Mouse (Mus musculus): Measurements from ENCODE around the gene Gatc. TPM values are rescaled to one million over a fixed set of nuclear protein-coding genes. Genes with fewer than 3 reads are reported as not detected.
"Not testable (repeated sequence)": the region's sequence is repeated elsewhere in the genome, so short reads cannot be mapped to it uniquely, and the experiment has no call there.

The Gatc gene
- polyA plus RNA-seq, 1 experiment, result 45.5 TPM

GRCm38 (mm10) chr5:115316968-115317644, 23.9 kb downstream of the Gatc start:
- H3K4me3 ChIP-seq (ENCODE audit: insufficient read depth, low read depth, low read length), result no peak overlapping the region

GRCm38 (mm10) chr5:115313668-115313943, 27.4 kb downstream of the Gatc start:
- Histone ChIP-seq H3K4me3 (ENCODE audit: insufficient read depth, low read depth, low read length) (no peak overlapping the region), H3K4me1 (ENCODE audit: control insufficient read depth, insufficient read depth, insufficient read length, low read length) (no peaks in the 10 kb centered on the region), H3K27ac (replicated peaks; ENCODE audit: low read depth, low read length) (no peak overlapping the region)

More at GRCm38 (mm10) chr5:115316968-115317644, 23.9 kb downstream of the Gatc start:
- H3K27ac ChIP-seq (replicated peaks; ENCODE audit: low read depth, low read length), result no peak overlapping the region
- H3K4me1 ChIP-seq (ENCODE audit: control insufficient read depth, insufficient read depth, insufficient read length, low read length), result no peaks in the 10 kb centered on the region

DNA sequence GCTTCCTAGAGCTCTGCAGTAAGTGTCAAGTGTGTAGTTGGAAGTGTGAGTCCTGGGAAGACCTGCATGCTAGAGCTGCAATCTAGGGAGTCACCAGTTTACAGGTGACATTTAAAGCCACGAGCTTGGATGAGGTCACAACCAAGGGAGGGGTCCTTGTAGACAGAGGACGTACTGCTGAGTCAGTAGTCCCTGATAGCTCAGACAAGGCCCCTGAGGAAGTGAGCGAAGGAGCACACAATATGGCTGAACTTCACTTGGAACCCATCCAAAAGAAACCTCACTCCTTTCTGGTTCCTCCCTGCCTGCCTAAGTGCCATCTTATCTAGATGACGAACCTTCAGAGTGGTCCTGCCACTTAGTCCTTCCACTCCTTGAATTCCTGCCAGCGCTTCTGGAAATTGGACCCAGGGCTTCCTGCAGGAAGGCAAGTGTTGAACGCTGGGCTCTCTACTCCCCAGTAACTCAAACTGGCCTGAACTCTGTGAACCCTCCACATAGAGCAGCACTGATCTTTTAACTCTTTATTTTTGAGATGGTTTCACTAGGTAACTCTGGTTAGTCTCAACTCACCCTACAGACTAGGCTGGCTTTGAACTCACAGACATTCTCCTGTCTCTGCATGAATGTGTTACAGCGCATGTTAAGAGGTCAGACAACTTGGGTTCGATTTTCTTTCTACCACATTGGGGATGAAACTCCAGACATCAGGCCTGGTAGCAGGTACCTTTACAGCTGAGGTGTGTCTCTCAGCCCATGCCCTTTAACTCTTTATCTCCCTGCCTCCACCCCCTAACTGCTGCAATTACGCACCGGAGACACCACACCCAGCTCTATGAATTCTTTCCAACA, 27.9 kb downstream of the Gatc start:
- Histone ChIP-seq H3K4me3 (ENCODE audit: insufficient read depth, low read depth, low read length) (no peak overlapping the region), H3K4me1 (ENCODE audit: control insufficient read depth, insufficient read depth, insufficient read length, low read length) (no peaks in the 10 kb centered on the region), H3K27ac (replicated peaks; ENCODE audit: low read depth, low read length) (no peak overlapping the region)

DNA sequence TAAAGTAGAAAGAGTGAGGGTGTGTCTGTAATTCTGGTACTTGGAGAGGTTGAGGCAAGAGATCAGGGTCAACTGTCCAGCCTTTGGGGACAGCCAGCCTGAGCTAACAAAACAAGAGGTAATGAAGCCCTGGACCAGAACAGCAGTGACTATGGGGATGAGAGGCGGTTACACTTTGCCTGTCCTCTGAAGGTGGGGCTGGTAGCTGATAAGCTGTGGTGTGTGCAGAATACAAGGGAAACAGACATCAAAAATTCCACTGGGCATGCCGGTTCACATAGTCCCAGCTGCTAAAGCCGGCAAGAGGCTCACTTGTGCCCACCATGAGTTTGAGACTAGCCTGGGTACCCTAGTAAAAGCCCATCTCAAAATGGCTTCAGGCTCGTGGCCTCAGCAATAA, 28.6 kb downstream of the Gatc start:
- Histone ChIP-seq H3K27ac (replicated peaks; ENCODE audit: low read depth, low read length) (no peak overlapping the region), H3K4me3 (ENCODE audit: insufficient read depth, low read depth, low read length) (no peak overlapping the region), H3K4me1 (ENCODE audit: control insufficient read depth, insufficient read depth, insufficient read length, low read length) (no peaks in the 10 kb centered on the region)

DNA sequence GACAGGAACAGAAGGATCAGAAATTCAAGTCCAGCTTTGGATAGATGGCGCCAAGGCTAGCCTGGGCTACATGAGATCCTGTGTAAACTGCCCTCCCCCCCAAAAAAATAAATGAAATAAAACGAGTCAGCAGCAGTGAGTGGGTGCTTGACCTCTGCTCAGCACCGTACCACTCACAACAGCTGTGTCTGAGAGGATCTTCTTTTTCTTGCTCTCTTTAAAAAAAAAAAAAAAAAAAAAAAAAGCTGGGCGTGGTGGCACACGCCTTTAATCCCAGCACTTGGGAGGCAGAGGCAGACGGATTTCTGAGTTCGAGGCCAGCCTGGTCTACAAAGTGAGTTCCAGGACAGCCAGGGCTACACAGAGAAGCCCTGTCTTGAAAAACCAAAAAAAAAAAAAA, 38.8 kb downstream of the Gatc start:
- H3K4me1 ChIP-seq (ENCODE audit: control insufficient read depth, insufficient read depth, insufficient read length, low read length); H3K27ac ChIP-seq (replicated peaks; ENCODE audit: low read depth, low read length); H3K4me3 ChIP-seq (ENCODE audit: insufficient read depth, low read depth, low read length): not testable (repeated sequence)

DNA sequence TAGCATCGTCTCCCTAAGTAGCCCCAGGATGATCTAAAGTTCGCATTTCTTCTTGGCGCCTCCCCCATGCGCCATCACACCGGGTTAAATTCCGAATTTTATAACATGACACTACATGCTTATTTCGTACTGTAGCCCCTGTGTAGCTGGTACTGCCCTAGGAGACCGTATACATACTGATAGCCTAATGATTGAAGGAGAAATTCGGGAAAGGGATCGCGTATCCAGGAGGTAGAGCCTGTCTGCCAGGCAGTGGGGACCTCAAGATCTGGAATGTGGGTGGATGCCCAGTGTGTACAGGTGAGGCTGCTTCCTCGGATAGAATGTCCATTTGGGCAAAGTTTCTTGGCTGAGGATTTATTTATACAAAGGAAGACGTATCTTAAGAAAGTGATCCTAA, 39.4 kb downstream of the Gatc start:
- H3K4me3 ChIP-seq (ENCODE audit: insufficient read depth, low read depth, low read length), result peak overlapping the region; percentile 61
- H3K4me1 ChIP-seq (ENCODE audit: control insufficient read depth, insufficient read depth, insufficient read length, low read length), result peaks cover 2% of the 10 kb centered on the region; the same call in 1 of the 2 replicates
- no peak overlapping the region for H3K27ac ChIP-seq (replicated peaks; ENCODE audit: low read depth, low read length)

- Histone ChIP-seq H3K4me1 (ENCODE audit: control insufficient read depth, insufficient read depth, insufficient read length, low read length) (peaks cover 2% of the 10 kb centered on the region; the same call in 1 of the 2 replicates), H3K27ac (replicated peaks; ENCODE audit: low read depth, low read length) (peak within 1 kb of the TSS; percentile 81), H3K4me3 (ENCODE audit: insufficient read depth, low read depth, low read length) (peak within 1 kb of the TSS; percentile 79)
Observed at GRCm38 (mm10) chr5:115300792-115301614, 40.0 kb downstream of the Gatc start, which contains the start of gene Dynll1. Gene Dynll1 (minus strand): TSS chr5:115300999.

GRCm38 (mm10) chr5:115300035-115300744, 40.8 kb downstream of the Gatc start:
- Histone ChIP-seq H3K4me1 (ENCODE audit: control insufficient read depth, insufficient read depth, insufficient read length, low read length) (peaks cover 2% of the 10 kb centered on the region; the same call in 1 of the 2 replicates), H3K4me3 (ENCODE audit: insufficient read depth, low read depth, low read length) (peak overlapping the region; percentile 79), H3K27ac (replicated peaks; ENCODE audit: low read depth, low read length) (peak overlapping the region; percentile 81)

DNA sequence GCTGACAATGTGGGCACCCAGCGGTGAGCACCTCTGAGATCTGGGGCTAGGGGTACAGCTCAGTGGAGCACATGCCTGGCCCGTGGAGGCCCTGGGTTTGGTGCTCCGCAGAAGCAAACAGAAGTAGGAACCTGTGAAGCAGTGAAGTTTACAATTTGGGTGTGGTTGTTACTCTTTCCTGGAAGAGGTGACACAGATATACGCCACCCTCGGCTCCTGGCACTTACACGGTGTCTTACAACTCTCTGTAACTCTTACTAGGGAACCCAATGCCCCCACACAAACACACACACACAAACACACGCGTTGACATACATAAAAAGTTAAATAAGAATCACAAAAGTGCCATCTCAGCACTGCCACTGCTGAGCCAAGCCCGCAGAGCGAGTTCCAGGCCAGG, 44.6 kb downstream of the Gatc start:
- H3K4me3 ChIP-seq (ENCODE audit: insufficient read depth, low read depth, low read length), result no peak overlapping the region
- no peak overlapping the region for H3K27ac ChIP-seq (replicated peaks; ENCODE audit: low read depth, low read length)
- peaks cover 2% of the 10 kb centered on the region; the same call in 1 of the 2 replicates for H3K4me1 ChIP-seq (ENCODE audit: control insufficient read depth, insufficient read depth, insufficient read length, low read length)

GRCm38 (mm10) chr5:115294173-115294572, 46.8 kb downstream of the Gatc start:
- Histone ChIP-seq H3K27ac (replicated peaks; ENCODE audit: low read depth, low read length) (no peak overlapping the region), H3K4me1 (ENCODE audit: control insufficient read depth, insufficient read depth, insufficient read length, low read length) (peaks cover 2% of the 10 kb centered on the region; the same call in 1 of the 2 replicates), H3K4me3 (ENCODE audit: insufficient read depth, low read depth, low read length) (no peak overlapping the region)

DNA sequence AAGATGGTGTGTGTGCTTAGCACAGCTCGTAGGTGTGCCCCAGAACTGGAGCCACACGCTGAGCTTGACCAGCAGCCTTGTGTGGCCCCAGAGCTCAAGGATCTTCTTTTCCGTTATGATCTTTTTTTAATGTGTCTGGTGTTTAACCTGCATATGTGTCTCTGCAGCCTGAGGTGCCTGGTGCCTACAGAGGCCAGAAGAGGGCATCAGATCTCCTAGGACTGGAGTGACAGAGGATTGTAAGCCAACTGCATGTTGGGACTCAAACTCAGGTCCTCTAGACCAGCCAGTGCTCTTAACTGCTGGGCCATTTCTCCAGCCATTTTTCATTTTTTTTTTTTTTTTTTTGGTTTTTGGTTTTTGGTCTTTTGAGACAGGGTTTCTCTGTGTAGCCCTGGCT, 56.2 kb downstream of the Gatc start:
- no peak overlapping the region for H3K27ac ChIP-seq (replicated peaks; ENCODE audit: low read depth, low read length)
- H3K4me1 ChIP-seq (ENCODE audit: control insufficient read depth, insufficient read depth, insufficient read length, low read length), result no peaks in the 10 kb centered on the region
- no peak overlapping the region for H3K4me3 ChIP-seq (ENCODE audit: insufficient read depth, low read depth, low read length)

Other genes with a start within 250 kb of the Gatc start
- not detected in 2 replicates for gene Gm10401, start 242.9 kb downstream of the Gatc start, polyA plus RNA-seq (2012; ENCODE audit: insufficient read depth, insufficient read length, missing spikeins)
- gene Acads, start 221.8 kb downstream of the Gatc start, polyA plus RNA-seq (2012; ENCODE audit: insufficient read depth, insufficient read length, missing spikeins), result 345 and 375 TPM in 2 replicates
- gene Unc119b, start 206.2 kb downstream of the Gatc start, polyA plus RNA-seq (2012; ENCODE audit: insufficient read depth, insufficient read length, missing spikeins), result 9.4 and 11.0 TPM in 2 replicates
- 49.5 and 76.9 TPM in 2 replicates for gene Mlec, start 183.0 kb downstream of the Gatc start, polyA plus RNA-seq (2012; ENCODE audit: insufficient read depth, insufficient read length, missing spikeins)
- 1.0 and 1.3 TPM in 2 replicates for gene Cabp1, start 146.8 kb downstream of the Gatc start, polyA plus RNA-seq (2012; ENCODE audit: insufficient read depth, insufficient read length, missing spikeins)
- gene Pop5, start 105.3 kb downstream of the Gatc start, polyA plus RNA-seq (2012; ENCODE audit: insufficient read depth, insufficient read length, missing spikeins), result 187 and 188 TPM in 2 replicates
- 122 and 124 TPM in 2 replicates for gene Rnf10, start 68.3 kb downstream of the Gatc start, polyA plus RNA-seq (2012; ENCODE audit: insufficient read depth, insufficient read length, missing spikeins)
- 95.7 and 103 TPM in 2 replicates for gene Coq5, start 61.5 kb downstream of the Gatc start, polyA plus RNA-seq (2012; ENCODE audit: insufficient read depth, insufficient read length, missing spikeins)
- gene Dynll1, start 40.2 kb downstream of the Gatc start, polyA plus RNA-seq (2012; ENCODE audit: insufficient read depth, insufficient read length, missing spikeins), result 93.6 and 365 TPM in 2 replicates
- gene Srsf9, start 14.0 kb downstream of the Gatc start, polyA plus RNA-seq (2012; ENCODE audit: insufficient read depth, insufficient read length, missing spikeins), result 40.6 and 50.7 TPM in 2 replicates
- 33.2 and 38.6 TPM in 2 replicates for gene Triap1, start within 50 bp of the Gatc start, polyA plus RNA-seq (2012; ENCODE audit: insufficient read depth, insufficient read length, missing spikeins)
- gene Cox6a1, start 7.8 kb upstream of the Gatc start, polyA plus RNA-seq (2012; ENCODE audit: insufficient read depth, insufficient read length, missing spikeins), result 4,430 and 5,347 TPM in 2 replicates
- gene Msi1, start 88.4 kb upstream of the Gatc start, polyA plus RNA-seq (2012; ENCODE audit: insufficient read depth, insufficient read length, missing spikeins), result 1.1 TPM in 1 of 2 replicates, not detected in the other
- not detected in 2 replicates for gene Pla2g1b, start 125.1 kb upstream of the Gatc start, polyA plus RNA-seq (2012; ENCODE audit: insufficient read depth, insufficient read length, missing spikeins)
- 11.4 and 18.4 TPM in 2 replicates for gene Sirt4, start 143.5 kb upstream of the Gatc start, polyA plus RNA-seq (2012; ENCODE audit: insufficient read depth, insufficient read length, missing spikeins)
- gene Pxn, start 165.5 kb upstream of the Gatc start, polyA plus RNA-seq (2012; ENCODE audit: insufficient read depth, insufficient read length, missing spikeins), result 10.6 and 12.2 TPM in 2 replicates
- 575 and 685 TPM in 2 replicates for gene Rplp0, start 218.3 kb upstream of the Gatc start, polyA plus RNA-seq (2012; ENCODE audit: insufficient read depth, insufficient read length, missing spikeins)
- gene Gcn1l1, start 224.1 kb upstream of the Gatc start, polyA plus RNA-seq (2012; ENCODE audit: insufficient read depth, insufficient read length, missing spikeins), result 9.9 and 15.0 TPM in 2 replicates